Mouse (Mus musculus): ENCODE measurements around the gene Olfr527. TPM values are rescaled to one million over a fixed set of nuclear protein-coding genes. Genes with fewer than 3 reads are reported as not detected.

Gene Olfr527
- total RNA-seq (2022), result not detected

GRCm38 (mm10) chr7:140333717-140334116, at the start of gene Olfr527:
TSS of gene Olfr527 (plus strand) at chr7:140334017.
- no peak for DNase-seq (ENCODE audit: low spot score in 2 of 2)

- DNase-seq (ENCODE audit: low spot score in 2 of 2), result no peak
Observed at GRCm38 (mm10) chr7:140295746-140296145, 38.1 kb upstream of the Olfr527 start.

GRCm38 (mm10) chr7:140296876-140297275, 36.9 kb upstream of the Olfr527 start:
- no peak for DNase-seq (ENCODE audit: low spot score in 2 of 2)

GRCm38 (mm10) chr7:140299416-140299815, 34.4 kb upstream of the Olfr527 start:
- no peak for DNase-seq (ENCODE audit: low spot score in 2 of 2)

- no peak for DNase-seq (ENCODE audit: low spot score in 2 of 2)
Observed at GRCm38 (mm10) chr7:140319861-140320385, 13.9 kb upstream of the Olfr527 start.

GRCm38 (mm10) chr7:140320558-140320957, 13.3 kb upstream of the Olfr527 start, which contains the start of gene Olfr525:
TSS of gene Olfr525 (plus strand) at chr7:140320858.
- DNase-seq (ENCODE audit: low spot score in 2 of 2), result no peak

GRCm38 (mm10) chr7:140321135-140321534, 12.7 kb upstream of the Olfr527 start:
- DNase-seq (ENCODE audit: low spot score in 2 of 2), result no peak

- no peak for DNase-seq (ENCODE audit: low spot score in 2 of 2)
Observed at GRCm38 (mm10) chr7:140329766-140330304, 4.0 kb upstream of the Olfr527 start.

GRCm38 (mm10) chr7:140361571-140361970, 27.8 kb downstream of the Olfr527 start, which contains the start of gene Olfr60:
TSS of gene Olfr60 (minus strand) at chr7:140361671.
- no peak for DNase-seq (ENCODE audit: low spot score in 2 of 2)

- no peak for DNase-seq (ENCODE audit: low spot score in 2 of 2)
Observed at GRCm38 (mm10) chr7:140374300-140374699, 40.5 kb downstream of the Olfr527 start.

- no peak for DNase-seq (ENCODE audit: low spot score in 2 of 2)
Observed at GRCm38 (mm10) chr7:140376231-140376630, 42.4 kb downstream of the Olfr527 start, which contains the start of gene Olfr530. TSS of gene Olfr530 (minus strand) at chr7:140376331.

GRCm38 (mm10) chr7:140376911-140377310, 43.1 kb downstream of the Olfr527 start:
- no peak for DNase-seq (ENCODE audit: low spot score in 2 of 2)

Other genes with a start within 250 kb of the Olfr527 start
- gene Prap1, start 240.6 kb upstream of the Olfr527 start, total RNA-seq (2022), result not detected
- 10 to 100 TPM; 45.1 to 51.0 (median 49.0) TPM for gene Fuom, start 231.6 kb upstream of the Olfr527 start, total RNA-seq (2022)
- gene Paox, start 218.2 kb upstream of the Olfr527 start, total RNA-seq (2022), result 1 to 10 TPM; 6.7 to 7.9 (median 7.3) TPM
- 10 to 100 TPM; 56.9 to 64.5 (median 59.3) TPM for gene Echs1, start 217.5 kb upstream of the Olfr527 start, total RNA-seq (2022)
- 10 to 100 TPM; 22.1 to 31.4 (median 27.4) TPM for gene Mtg1, start 196.5 kb upstream of the Olfr527 start, total RNA-seq (2022)
- gene Sprn, start 179.1 kb upstream of the Olfr527 start, total RNA-seq (2022), result 100 to 1,000 TPM; 121 to 142 (median 130) TPM
- gene Olfr522, start 169.3 kb upstream of the Olfr527 start, total RNA-seq (2022), result not detected
- gene Olfr523, start 160.8 kb upstream of the Olfr527 start, total RNA-seq (2022), result under 1 TPM in 2 of 4 experiments, not detected in 2; 0.11 to 0.16 TPM
- not detected for gene Olfr524, start 128.1 kb upstream of the Olfr527 start, total RNA-seq (2022)
- gene Cd163l1, start 115.8 kb upstream of the Olfr527 start, total RNA-seq (2022), result under 1 TPM in 1 of 4 experiments, not detected in 3; 0.09 TPM
- gene 5830411N06Rik, start 86.7 kb upstream of the Olfr527 start, total RNA-seq (2022), result under 1 TPM in 2 of 4 experiments, not detected in 2; 0.17 to 0.32 TPM
- not detected for gene Olfr525, start 13.2 kb upstream of the Olfr527 start, total RNA-seq (2022)
- gene Olfr60, start 27.7 kb downstream of the Olfr527 start, total RNA-seq (2022), result not detected
- not detected for gene Olfr530, start 42.3 kb downstream of the Olfr527 start, total RNA-seq (2022)
- not detected for gene Olfr531, start 68.9 kb downstream of the Olfr527 start, total RNA-seq (2022)
- not detected for gene Olfr532, start 87.6 kb downstream of the Olfr527 start, total RNA-seq (2022)
- not detected for gene Olfr533, start 129.4 kb downstream of the Olfr527 start, total RNA-seq (2022)
- not detected for gene Olfr535, start 150.2 kb downstream of the Olfr527 start, total RNA-seq (2022)
- gene Olfr536, start 173.4 kb downstream of the Olfr527 start, total RNA-seq (2022), result not detected
- not detected for gene Olfr538, start 233.9 kb downstream of the Olfr527 start, total RNA-seq (2022)